Mouse (Mus musculus): ENCODE measurements at regions not wholly inside any gene's neighbourhood (a gene's known extent, or its start where the extent isn't known, plus 50 kb on each side); places are given as distances from the start of the nearest gene placed in this dataset.

DNA sequence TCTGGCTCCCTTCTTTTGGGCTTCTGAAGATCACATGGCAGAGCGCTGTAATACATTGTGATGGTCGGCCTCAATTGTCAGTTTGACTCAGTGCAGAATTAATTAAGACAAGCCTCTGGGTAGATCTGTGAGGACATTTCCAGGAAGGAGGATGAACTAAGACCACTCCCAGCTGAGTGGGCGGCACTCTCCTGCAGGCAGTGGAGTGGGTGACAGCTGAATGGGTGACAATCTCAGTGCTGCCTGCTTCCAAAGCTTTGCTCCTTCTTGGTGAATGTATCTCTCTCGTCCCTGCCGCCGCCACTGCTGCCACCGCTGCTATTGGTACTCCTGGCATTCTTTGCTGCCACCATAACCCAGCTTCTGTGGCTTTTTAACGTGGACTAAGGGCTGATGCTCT, 244.4 kb downstream of the Drd1 start:
- Histone ChIP-seq H3K79me2 (ENCODE audit: control insufficient read depth, insufficient read depth, low read length, poor library complexity) (no peaks in the 10 kb centered on the region), H3K9ac (ENCODE audit: control insufficient read depth, low read depth, low read length, poor library complexity, severe bottlenecking) (no peak overlapping the region), H3K4me3 (ENCODE audit: control insufficient read depth in 1 of 2, insufficient read depth in 1 of 2, low read depth in 2 of 2, low read length in 2 of 2) (no peak overlapping the region), H3K4me1 (ENCODE audit: control insufficient read depth in 1 of 2, insufficient read depth in 2 of 2, low read length in 2 of 2) (no peaks in the 10 kb centered on the region), H3K9me3 (replicated peaks; ENCODE audit: insufficient read depth, low read length) (no peaks in the 10 kb centered on the region), H3K36me3 (ENCODE audit: control insufficient read depth in 1 of 2, insufficient read depth in 2 of 2, low read length in 2 of 2) (no peaks in the 10 kb centered on the region), H3K27me3 (ENCODE audit: control insufficient read depth in 1 of 2, insufficient read depth in 2 of 2, low read length in 2 of 2) (no peaks in the 10 kb centered on the region), H3K27ac (ENCODE audit: control insufficient read depth, low read depth, low read length) (no peak overlapping the region)
- TF ChIP-seq ZMIZ1 (IDR thresholded peaks at IDR 0.05; ENCODE audit: low read depth, low read length): no peak
- TF ChIP-seq CHD2 (IDR thresholded peaks at IDR 0.05; ENCODE audit: low read length): no peak
- TF ChIP-seq RAD21 (IDR thresholded peaks at IDR 0.05; ENCODE audit: low read depth, low read length): no peak
- TF ChIP-seq TCF12 (IDR thresholded peaks at IDR 0.05; ENCODE audit: low read depth, low read length): no peak
- no peak for TF ChIP-seq NRF1 (IDR thresholded peaks at IDR 0.05; ENCODE audit: insufficient read depth, low read depth, low read length, poor library complexity, severe bottlenecking)
- no peak for TF ChIP-seq GATA1 (IDR thresholded peaks at IDR 0.05; ENCODE audit: low read depth, low read length)
- no peak for TF ChIP-seq MEF2A (IDR thresholded peaks at IDR 0.05; ENCODE audit: extremely low read depth, insufficient replicate concordance, low read depth, low read length, poor library complexity, severe bottlenecking)
- no peak for TF ChIP-seq KAT2A (conservative IDR thresholded peaks at IDR 0.05; ENCODE audit: low read depth, low read length)
- no peak for TF ChIP-seq ZNF384 (IDR thresholded peaks at IDR 0.05; ENCODE audit: low read depth, low read length)
- no peak for TF ChIP-seq MAFK (IDR thresholded peaks at IDR 0.05; ENCODE audit: borderline replicate concordance, low read depth, low read length)
- TF ChIP-seq CHD1 (IDR thresholded peaks at IDR 0.05; ENCODE audit: low read depth, low read length): no peak
- no peak for TF ChIP-seq POLR2AphosphoS2 (IDR thresholded peaks at IDR 0.05; ENCODE audit: low read length)
- TF ChIP-seq POLR2A (IDR thresholded peaks at IDR 0.05; ENCODE audit: control insufficient read depth in 1 of 2, insufficient read depth in 1 of 2, low read depth in 1 of 2, low read length in 2 of 2, poor library complexity in 1 of 2): no peak
- no peak for TF ChIP-seq SMC3 (IDR thresholded peaks at IDR 0.05; ENCODE audit: low read depth, low read length)
- no peak for TF ChIP-seq MYB (IDR thresholded peaks at IDR 0.05; ENCODE audit: low read depth, low read length)
- DNase-seq (ENCODE audit: low read depth, low spot score): no peak

DNA sequence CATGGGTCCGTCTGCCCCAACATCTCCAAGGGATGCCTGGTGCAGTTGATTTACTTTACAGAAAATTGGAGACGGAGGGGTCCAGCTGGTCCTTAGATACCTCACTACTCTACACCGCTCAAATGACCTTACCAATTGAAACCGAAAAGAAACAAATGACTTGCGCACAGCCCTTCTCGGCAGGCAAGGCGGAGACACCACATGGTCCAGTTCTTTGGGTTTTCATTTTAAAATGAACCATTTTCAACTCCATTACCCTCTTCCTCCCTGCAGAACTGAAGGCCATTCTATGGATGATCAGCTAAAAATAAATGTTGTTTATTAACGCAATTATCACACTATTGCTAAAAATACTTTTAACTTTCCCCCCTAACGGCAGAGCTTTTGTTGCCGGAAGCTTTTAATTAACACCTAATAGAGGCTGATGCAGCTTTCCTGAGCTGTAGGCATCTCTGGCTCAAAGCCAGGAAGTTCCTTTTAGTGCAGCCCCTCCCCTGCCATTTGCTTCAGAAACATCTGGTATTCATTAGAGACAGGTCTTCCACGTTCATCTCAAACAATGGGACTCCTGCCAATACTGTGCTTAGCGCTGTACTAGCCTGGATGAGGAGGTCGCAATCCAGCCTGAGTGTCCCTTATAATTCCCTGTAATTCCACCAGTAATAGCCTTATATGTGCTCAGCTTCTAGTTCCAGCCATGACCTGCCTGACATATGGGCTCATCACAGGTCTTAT, 247.5 kb downstream of the Drd1 start:
- Histone ChIP-seq H3K9ac (ENCODE audit: control insufficient read depth, low read depth, low read length, poor library complexity, severe bottlenecking) (no peak overlapping the region), H3K27ac (ENCODE audit: control insufficient read depth, low read depth, low read length) (no peak overlapping the region), H3K4me3 (ENCODE audit: control insufficient read depth in 1 of 2, insufficient read depth in 1 of 2, low read depth in 2 of 2, low read length in 2 of 2) (no peak overlapping the region), H3K4me1 (ENCODE audit: control insufficient read depth in 1 of 2, insufficient read depth in 2 of 2, low read length in 2 of 2) (no peaks in the 10 kb centered on the region), H3K9me3 (replicated peaks; ENCODE audit: insufficient read depth, low read length) (no peaks in the 10 kb centered on the region), H3K27me3 (ENCODE audit: control insufficient read depth in 1 of 2, insufficient read depth in 2 of 2, low read length in 2 of 2) (no peaks in the 10 kb centered on the region), H3K36me3 (ENCODE audit: control insufficient read depth in 1 of 2, insufficient read depth in 2 of 2, low read length in 2 of 2) (no peaks in the 10 kb centered on the region), H3K79me2 (ENCODE audit: control insufficient read depth, insufficient read depth, low read length, poor library complexity) (no peaks in the 10 kb centered on the region)
- DNase-seq (ENCODE audit: low read depth, low spot score): no peak
- TF ChIP-seq CHD2 (IDR thresholded peaks at IDR 0.05; ENCODE audit: low read length) (no peak), ZKSCAN1 (IDR thresholded peaks at IDR 0.05; ENCODE audit: low read depth, low read length) (no peak), JUND (IDR thresholded peaks at IDR 0.05; ENCODE audit: low read depth, low read length) (no peak), MAZ (IDR thresholded peaks at IDR 0.05; ENCODE audit: low read depth, low read length) (no peak)
